Mouse (Mus musculus) cerebellum, adult 2 months (tissue): Measurements from ENCODE around the gene Epha10. TPM values are rescaled to one million over a fixed set of nuclear protein-coding genes. Genes with fewer than 3 reads are reported as not detected.
"Not testable (repeated sequence)": the region's sequence is repeated elsewhere in the genome, so short reads cannot be mapped to it uniquely, and the experiment has no call there.

Experiments
- DNase-seq, 2 experiments: peaks; one replicate each; pipeline ENCODE4 v3.0.0; 2021
- H3K27ac ChIP-seq: fragments of 200-500 bp; 2 replicates; pipeline ENCODE4 v1.5.1; 2012; ENCODE audit warnings: low read length, control low read depth, inconsistent platforms; ENCODE audit not compliant: insufficient read depth
- H3K27me3 ChIP-seq: fragments of 200-500 bp; 2 replicates; pipeline ENCODE4 v1.6.1; 2012; ENCODE audit warnings: inconsistent platforms, mild to moderate bottlenecking, low read length, moderate library complexity; ENCODE audit not compliant: control insufficient read depth, insufficient read depth
- H3K4me1 ChIP-seq: fragments of 200-500 bp; 2 replicates; pipeline ENCODE4 v1.6.1; 2011; ENCODE audit warnings: low read length; ENCODE audit not compliant: control insufficient read depth, insufficient read depth
- H3K4me3 ChIP-seq: fragments of 200-500 bp; replicated peaks from 2 replicates; pipeline ENCODE3; 2011; ENCODE audit warnings: mild to moderate bottlenecking, low read depth, low read length, control low read depth; ENCODE audit not compliant: insufficient read depth
- CTCF ChIP-seq: fragments of 200-500 bp; IDR thresholded peaks from 2 replicates; pipeline ENCODE4 v1.5.1; 2011; ENCODE audit warnings: low read depth, mild to moderate bottlenecking, control low read depth, low read length, moderate library complexity, borderline replicate concordance; ENCODE audit not compliant: insufficient read depth
- POLR2A ChIP-seq: fragments of 200-500 bp; IDR thresholded peaks from 2 replicates; pipeline ENCODE4 v1.6.1; 2011; ENCODE audit warnings: low read length, control low read depth, borderline replicate concordance; ENCODE audit not compliant: insufficient read depth
- WGBS: fragments of 180-500 bp; shearing (Covaris S2); methylation state at CpG from one replicate; pipeline ENCODE4 v1.1.7; 2018; 5-methylcytosine and 5-hydroxymethylcytosine counted together
- polyA plus RNA-seq: library from polyadenylated mRNA; depleted of rRNA; stranded (reverse); fragments of >200 nt; gene quantifications from 2 replicates; pipeline ENCODE4 v1.2.3, GENCODE M21; 2012

Gene Epha10
- polyA plus RNA-seq, 1 experiment = 29.4 TPM

DNA sequence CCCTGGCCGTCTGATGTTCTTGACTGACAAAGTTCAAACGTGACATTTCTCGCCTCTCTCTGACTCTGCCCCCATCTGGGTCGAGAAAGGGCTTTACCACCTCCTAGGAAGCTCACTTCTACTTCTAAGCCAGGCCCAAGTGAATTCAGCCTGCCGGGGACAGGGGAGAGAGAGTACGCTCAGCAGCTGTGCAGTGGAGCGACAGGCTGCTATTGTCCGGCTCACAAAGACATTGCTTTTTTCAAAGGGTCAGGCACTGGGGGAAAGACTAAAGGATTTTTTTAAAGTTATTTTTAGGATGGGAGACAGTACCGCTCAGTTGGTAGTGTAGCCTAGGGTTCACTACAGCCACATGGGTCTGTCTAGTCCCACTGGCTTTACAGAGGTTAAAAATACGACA, 17.7 kb downstream of the Epha10 start:
- WGBS = 46% methylated on average over 10 of the region's 10 CpGs

DNA sequence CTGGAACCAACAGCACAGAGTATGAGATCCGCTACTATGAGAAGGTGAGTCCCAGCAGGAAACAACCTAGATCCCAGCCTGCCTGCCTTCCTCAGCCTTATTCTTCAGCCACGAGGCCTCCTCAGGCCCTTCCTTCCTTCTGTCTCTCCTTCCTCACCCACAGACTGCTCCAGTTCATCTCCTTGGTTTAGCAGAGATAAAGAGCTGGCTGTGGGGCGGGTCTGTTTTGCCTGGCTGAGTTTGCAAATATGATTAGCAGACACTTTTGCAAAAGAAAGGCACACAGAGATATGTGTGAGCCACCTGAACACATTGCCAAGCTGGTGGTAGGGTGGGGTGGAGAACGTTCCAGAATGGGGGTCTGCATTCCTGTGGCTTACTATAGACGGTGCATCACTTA, 19.2 kb downstream of the Epha10 start:
- TF ChIP-seq POLR2A (no peak), CTCF (no peak)

More for the DNA sequence above, 17.7 kb downstream of the Epha10 start:
- Histone ChIP-seq H3K4me3 (no peak overlapping the region), H3K27me3 (no peaks in the 10 kb centered on the region), H3K4me1 (peaks cover 2% of the 10 kb centered on the region; the same call in 1 of the 2 replicates), H3K27ac (no peak overlapping the region)
- no peak for TF ChIP-seq POLR2A
- no peak for TF ChIP-seq CTCF
- DNase-seq = no peak

DNA sequence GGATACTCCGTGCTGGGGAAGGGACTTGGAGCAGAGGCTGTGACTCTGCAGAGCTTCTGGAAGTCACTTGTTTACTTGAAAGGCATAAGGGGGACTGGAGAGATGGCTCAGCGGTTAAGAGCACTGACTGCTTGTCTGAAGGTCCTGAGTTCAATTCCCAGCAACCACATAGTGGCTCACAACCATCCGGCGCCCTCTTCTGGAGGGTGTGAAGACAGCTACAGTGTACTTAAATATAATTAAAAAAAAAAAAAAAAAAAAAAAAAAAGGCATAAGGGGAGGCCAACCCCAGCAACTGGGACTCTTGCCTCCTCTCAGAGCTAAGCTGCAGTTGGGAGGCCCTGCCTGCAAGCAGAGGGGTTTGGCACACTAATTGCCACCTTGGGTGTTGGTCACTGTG, 24.7 kb downstream of the Epha10 start:
- TF ChIP-seq CTCF (no peak), POLR2A (no peak)
- DNase-seq = no peak
- Histone ChIP-seq H3K27me3 (no peaks in the 10 kb centered on the region), H3K27ac (no peak overlapping the region), H3K4me1 (peaks cover 2% of the 10 kb centered on the region; the same call in 1 of the 2 replicates), H3K4me3 (no peak overlapping the region)
- WGBS = 65% methylated on average over 4 of the region's 4 CpGs

More for the DNA sequence above, 19.2 kb downstream of the Epha10 start:
- DNase-seq = no peak
- Histone ChIP-seq H3K4me1 (peaks cover 2% of the 10 kb centered on the region; the same call in 1 of the 2 replicates), H3K27ac (no peak overlapping the region), H3K4me3 (no peak overlapping the region), H3K27me3 (no peaks in the 10 kb centered on the region)
- WGBS = 55% methylated on average over 5 of the region's 5 CpGs

DNA sequence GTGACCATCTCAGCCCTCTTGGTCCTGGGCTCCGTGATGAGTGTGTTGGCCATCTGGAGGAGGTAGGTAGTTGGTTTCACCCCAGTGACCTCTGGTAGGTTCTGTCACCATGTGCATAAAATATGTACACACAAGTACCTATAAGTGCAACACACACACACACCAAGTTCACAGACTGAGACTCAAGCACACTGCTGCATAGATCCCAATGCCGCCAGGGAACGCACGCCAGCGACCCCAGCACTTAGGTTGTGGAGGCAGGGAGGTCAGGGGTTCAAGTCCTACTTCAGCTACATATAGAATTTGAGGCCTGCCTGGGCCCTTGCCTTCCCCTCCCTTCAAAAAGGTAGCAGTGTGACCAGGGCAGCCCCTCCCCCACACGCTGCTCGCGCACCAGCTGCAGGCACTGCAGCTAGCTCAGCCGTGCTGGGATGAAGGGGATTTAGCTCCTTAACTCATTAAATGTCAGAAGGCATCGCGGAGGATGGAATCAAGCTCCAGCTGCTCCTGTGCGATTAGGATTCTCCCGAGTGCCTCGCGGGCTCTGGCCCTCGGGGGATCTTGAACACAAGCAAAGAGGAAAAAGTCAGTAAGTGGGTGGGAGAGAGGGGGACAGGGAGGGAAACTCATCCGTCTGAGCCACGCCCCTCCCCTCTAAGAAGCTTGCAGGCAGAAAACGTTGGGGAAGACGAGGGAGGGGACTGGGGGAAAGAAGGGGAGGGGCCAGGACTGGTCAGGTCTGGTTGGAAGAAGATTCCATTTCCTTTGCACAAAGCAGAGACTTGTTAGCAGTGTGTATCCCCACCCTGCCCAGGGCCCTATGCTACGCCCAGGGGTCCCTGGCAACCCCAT, 25.5 kb downstream of the Epha10 start:
- TF ChIP-seq POLR2A (no peak), CTCF (no peak)
- 10% methylated on average over 21 of the region's 21 CpGs for WGBS
- no peak for DNase-seq
- Histone ChIP-seq H3K27ac (no peak overlapping the region), H3K4me3 (no peak overlapping the region), H3K27me3 (no peaks in the 10 kb centered on the region), H3K4me1 (peaks cover 2% of the 10 kb centered on the region; the same call in 1 of the 2 replicates)

DNA sequence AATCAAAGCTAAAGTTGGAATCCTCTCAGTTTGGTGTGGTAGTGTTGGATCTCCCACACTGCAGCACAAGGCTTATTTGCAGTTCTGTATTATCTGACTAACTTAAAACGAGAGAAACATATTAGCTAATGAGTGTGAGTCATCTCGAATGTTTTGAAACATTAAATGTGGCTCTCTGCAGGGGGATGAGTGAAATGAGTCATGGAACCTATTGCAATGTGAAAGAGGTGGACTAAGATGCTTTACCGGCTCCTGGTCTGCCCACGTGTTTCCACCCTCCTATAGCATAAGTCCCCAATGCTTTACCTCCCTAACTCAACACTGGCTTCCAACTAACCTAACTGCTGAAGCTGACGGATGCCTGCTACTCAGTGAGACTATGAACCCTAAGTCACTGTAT, 47.4 kb downstream of the Epha10 start:
- H3K4me1 ChIP-seq = no peaks in the 10 kb centered on the region
- no peak overlapping the region for H3K27ac ChIP-seq
- WGBS = 88% methylated on average over 5 of the region's 5 CpGs
- H3K4me3 ChIP-seq = no peak overlapping the region
- no peak for DNase-seq
- no peak for TF ChIP-seq POLR2A
- no peak for TF ChIP-seq CTCF
- H3K27me3 ChIP-seq = no peaks in the 10 kb centered on the region

DNA sequence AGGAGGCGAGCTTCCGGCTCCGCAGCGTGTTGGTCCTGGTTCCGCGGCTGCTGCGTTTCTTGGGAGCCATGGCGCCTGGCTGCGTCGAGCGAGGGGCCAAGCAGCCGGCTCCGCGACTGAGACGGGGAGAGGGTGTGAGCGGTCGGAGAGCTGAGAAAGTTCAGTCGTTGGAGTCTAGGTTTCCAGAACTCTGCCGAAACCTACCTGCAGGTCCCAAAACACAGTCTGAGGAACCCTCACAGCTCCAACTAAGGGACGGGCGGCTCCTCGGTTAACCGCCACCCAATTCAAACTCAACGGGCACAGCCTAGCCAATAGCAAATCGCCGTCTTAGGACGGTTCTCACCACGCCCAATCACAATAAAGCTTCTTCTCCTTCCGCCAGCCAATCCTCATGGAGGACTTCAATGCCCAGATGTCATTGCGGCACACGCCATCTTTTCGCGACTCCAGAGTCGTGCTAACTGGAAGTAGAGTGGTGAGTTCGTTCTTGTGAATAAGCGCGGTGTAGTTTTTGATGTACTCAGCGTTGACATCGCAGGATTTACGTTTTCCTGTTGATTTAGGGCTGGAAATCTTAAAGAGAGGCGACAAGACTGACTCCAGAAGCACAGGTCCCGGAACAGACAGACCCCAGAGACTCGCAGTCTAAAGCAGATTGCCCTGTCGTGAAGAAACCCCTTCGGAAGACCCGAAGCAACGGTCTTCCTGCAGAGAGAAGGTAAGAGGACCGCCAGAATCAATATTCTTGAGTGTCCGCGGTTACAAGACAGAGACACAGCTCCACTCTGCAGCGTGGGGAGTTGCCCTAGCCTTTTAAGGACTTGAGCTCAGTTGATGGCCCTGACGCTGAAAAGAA, 56.1 kb downstream of the Epha10 start, which contains the start of gene 9930104L06Rik:
9930104L06Rik (plus strand) TSS at position 436 of the 859 bp plus-strand sequence.
- Histone ChIP-seq H3K27ac (no peak within 1 kb of the TSS), H3K4me1 (no peaks in the 10 kb centered on the region), H3K27me3 (no peaks in the 10 kb centered on the region), H3K4me3 (peak within 1 kb of the TSS; percentile 87)
- TF ChIP-seq POLR2A (peak; percentile 84; the same call in 1 of the 2 replicates), CTCF (no peak)
- under 1% methylated on average over 52 of the region's 52 CpGs for WGBS
- DNase-seq = peak; percentile 96

DNA sequence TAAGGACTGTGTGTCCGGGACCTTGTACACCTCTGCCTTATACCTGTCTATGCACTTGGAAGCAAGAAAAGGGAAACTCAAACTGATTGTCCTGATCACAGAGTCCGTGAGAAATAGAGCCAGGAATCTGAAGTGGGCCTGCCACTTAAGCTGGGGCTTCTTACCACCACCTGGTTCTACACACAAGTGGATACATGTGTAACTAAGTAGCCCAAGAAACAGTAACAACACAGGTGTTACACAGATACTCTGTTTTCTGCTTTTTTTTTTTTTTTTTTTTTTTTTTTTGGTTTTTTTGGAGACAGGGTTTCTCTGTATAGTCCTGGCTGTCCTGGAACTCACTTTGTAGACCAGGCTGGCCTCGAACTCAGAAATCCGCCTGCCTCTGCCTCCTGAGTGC, 58.5 kb downstream of the Epha10 start, which contains the start of gene Cdca8:
Cdca8 (minus strand) TSS at position 101 of the 400 bp plus-strand sequence.
- H3K4me3 ChIP-seq = not testable (repeated sequence)

DNA sequence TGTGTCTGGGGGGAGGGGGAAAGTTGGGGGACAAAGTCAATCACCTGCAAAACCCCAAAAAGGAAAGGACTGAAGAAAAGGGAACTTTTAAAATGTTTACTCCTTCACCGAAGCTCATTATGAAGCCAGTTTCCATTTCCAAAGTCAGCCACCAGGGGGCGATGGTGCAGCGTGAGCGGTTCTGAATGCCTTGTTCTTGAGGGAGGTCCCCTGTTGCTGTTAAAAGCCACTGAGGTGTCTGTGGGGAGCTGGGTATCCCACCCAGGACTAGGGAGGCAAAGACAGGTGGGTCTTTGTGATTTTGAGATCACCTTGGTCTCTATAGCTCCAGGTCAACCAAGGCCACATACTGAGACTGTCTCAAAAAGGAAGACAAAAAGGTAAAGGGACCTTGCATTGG, 62.3 kb downstream of the Epha10 start:
- peak; percentile 45 to 76 for DNase-seq
- H3K4me3 ChIP-seq = no peak overlapping the region
- 5% methylated on average over 4 of the region's 4 CpGs for WGBS

More for the DNA sequence above, 58.5 kb downstream of the Epha10 start, which contains the start of gene Cdca8:
- WGBS = 85% methylated on average over 4 of the region's 4 CpGs
- not testable (repeated sequence) for H3K27ac ChIP-seq, DNase-seq, H3K27me3 ChIP-seq, H3K4me1 ChIP-seq

More for the DNA sequence above, 62.3 kb downstream of the Epha10 start:
- Histone ChIP-seq H3K4me1 (no peaks in the 10 kb centered on the region; the same call in 1 of the 2 replicates), H3K27me3 (no peaks in the 10 kb centered on the region), H3K27ac (no peak overlapping the region)
- TF ChIP-seq POLR2A (no peak), CTCF (peak; percentile 92)
